Mouse (Mus musculus): ENCODE data around the gene Ptcd3.
"Not testable (repeated sequence)": the region's sequence is repeated elsewhere in the genome, so short reads cannot be mapped to it uniquely, and the experiment has no call there.

Gene Ptcd3

DNA sequence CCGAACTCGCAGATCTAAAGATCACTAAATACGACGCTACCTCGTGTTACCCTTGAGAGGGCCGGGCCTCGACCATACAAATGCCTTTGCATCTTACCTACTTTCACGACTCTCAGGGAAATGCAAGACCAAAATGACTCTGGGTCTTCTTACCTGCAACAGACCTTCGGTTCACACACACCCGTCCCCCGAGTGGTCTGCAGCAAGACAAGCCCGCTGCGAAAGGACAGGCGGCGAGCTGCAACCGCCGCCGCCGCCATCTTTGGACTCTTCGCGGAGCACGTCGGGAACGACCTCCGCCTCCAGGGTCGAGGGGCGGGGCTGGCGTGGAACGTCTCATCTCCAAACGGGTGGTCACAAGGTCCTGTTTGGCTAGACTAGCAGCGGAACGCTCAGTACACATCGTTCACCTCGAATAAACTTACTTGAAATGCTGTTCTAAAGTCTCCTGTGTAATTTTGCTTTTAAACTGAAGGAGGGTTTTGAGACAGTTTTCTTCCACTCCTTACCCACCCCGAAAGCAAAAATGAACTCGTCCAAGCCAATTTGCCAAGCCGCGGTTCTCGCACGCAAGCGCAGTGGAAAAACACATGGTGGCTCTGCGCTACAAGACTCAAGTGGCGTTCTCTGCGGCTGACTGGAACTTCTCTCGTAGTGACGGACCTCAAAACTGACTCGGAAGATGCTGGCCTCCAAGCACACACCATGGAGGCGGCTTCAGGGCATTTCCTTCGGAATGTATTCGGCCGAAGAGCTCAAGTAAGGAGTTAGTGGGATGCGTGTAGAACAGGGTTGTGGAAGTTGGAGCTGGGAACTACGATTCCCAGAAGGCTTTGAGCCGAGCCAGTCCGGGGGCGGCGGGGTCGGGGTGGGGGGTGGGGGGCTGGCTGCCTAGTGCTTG is at the start of gene Ptcd3, which contains the start of gene Polr1a:
Gene Ptcd3, minus strand, starts transcription at position 270 of the 901 bp plus-strand sequence.
Gene Polr1a, plus strand, starts transcription at position 573 of the 901 bp plus-strand sequence.
- peak; percentile 88 for DNase-seq (ENCODE audit: low read depth, low spot score)

DNA sequence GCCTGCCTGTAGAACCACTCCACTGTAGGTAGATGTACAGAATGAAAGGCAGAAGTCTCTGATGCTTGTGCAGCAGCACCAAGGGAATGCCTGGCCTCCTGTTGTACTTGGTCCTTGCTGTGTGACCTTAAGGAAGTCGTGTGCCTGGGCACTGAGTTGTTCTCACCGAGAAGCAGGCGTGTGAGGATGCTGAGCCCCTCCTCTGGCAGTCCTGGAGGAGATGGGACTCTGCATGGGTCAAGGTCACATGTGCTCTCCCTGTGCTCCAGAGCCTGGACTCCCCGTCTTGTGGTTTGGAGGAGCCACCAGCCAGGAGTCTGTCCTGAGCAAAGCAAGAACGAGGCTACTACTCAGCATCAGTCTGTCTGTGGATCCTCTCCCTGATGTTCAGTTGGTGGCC is 42.6 kb upstream of the Ptcd3 start:
- no peak for DNase-seq (ENCODE audit: low read depth, low spot score)

DNA sequence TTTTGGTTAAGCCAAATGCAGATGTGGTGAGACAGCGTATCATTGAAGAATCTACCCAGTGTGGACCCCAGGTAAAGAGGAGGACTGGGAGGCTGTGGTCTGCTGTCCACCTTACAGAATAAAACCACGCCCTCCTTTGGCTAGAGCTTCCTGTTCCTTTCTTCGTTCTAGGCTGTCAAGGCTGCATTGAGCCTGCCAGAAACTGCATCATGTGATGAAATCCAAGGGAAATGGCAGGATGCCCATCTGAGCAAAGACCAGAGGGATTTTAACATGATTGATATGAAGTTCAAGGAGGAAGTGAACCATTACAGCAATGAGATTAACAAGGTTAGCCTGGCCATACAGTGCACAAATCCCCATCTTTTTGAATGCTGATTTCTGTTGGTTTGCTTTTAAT is 42.0 kb upstream of the Ptcd3 start:
- no peak for DNase-seq (ENCODE audit: low read depth, low spot score)

DNA sequence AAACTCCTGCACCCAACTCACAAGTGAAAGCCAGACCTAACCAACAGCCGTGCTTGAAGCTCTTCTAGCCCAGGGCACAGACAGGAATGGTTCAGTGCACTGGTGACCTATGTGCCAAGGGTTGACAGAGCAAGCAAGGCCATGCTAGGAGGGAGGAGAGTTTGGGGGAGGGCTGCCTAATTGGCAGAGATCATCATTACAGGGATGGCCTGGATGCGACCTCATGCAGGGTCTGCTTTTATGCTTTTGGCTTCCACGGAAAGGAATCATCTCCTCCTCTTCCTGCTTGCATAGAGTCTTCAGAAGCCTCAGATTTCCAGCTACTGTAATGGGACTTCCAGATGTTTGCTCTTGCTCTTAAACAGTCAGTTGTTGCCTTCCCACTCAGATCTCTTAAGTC is 41.2 kb upstream of the Ptcd3 start:
- DNase-seq (ENCODE audit: low read depth, low spot score) = no peak

DNA sequence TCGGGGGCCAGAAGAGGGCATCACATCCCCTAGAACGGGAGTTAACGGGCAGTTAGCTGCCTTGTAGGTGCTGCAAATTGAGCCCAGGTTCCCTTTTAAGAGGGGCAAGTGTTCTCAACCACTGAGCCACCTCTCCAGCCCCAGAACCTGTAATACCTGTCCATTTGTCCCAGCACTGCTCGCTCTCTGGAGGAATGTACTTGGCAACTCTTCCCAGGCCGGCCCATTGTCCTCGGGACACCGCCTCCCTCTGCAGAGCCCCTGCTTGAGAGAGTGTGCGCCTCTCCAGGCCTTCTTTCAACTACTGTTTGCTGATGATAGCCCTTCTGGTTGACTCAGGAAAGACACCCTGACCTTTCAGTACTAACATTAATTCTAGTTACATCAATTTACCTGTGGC is 37.6 kb upstream of the Ptcd3 start:
- no peak for DNase-seq (ENCODE audit: low read depth, low spot score)

DNA sequence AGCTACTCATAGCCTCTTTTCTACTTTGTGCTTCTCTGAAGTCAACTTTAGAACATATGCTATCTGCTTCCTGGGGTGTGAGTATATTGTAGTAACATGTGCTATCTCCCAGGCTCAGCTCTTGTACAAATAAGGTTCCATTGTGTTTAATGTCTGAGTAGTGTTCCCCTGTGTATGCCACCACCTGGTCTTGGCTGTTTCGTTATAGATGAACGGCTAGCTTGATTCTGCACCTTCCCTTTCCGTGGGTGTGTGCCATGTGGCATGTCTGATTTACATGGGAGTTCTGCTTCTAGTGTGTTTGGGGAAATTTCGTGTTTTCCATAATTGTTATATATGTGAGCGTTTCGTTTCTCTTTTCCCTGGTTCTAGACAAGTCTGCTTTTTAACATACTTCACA is 36.6 kb upstream of the Ptcd3 start:
- DNase-seq (ENCODE audit: low read depth, low spot score) = no peak

DNA sequence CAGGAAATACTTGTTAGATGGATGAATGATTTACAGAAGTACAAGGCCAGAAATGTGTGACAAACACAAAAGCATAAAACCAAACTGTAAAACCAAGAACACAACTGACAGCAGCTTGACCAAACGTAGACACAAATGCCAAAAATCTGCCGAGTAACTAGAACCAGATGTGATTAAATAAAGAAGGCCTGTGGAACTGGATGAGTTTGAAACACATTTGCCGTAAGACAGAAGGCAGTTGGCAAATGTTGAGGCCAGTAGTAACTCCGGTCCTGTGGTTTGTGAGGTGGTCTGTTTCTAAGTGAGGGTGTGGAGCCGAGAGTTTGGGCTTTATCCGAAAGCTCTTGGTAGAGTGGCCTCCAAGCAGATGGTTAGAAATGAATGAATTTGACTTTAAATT is 32.4 kb upstream of the Ptcd3 start:
- DNase-seq (ENCODE audit: low read depth, low spot score) = no peak

DNA sequence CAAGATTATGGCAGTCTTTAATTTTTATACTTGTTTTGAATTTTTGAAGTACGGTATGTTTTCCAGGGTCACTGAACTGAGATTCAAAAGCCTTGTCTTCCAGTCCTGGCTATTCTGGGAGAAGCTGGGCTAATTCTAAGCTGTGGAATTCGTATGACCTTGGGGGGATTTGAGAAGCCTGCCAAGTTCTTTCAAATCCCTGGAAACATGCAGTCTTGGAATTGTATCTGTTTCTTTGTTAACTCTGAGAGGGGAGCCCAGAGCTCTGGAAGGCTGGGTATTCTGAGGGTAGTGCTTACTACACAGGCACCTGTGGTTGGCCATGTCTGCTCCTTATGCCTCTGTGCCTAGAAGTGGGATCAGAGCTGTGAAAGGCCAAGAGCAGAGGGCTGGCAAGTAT is 27.2 kb upstream of the Ptcd3 start:
- DNase-seq (ENCODE audit: low read depth, low spot score) = no peak

DNA sequence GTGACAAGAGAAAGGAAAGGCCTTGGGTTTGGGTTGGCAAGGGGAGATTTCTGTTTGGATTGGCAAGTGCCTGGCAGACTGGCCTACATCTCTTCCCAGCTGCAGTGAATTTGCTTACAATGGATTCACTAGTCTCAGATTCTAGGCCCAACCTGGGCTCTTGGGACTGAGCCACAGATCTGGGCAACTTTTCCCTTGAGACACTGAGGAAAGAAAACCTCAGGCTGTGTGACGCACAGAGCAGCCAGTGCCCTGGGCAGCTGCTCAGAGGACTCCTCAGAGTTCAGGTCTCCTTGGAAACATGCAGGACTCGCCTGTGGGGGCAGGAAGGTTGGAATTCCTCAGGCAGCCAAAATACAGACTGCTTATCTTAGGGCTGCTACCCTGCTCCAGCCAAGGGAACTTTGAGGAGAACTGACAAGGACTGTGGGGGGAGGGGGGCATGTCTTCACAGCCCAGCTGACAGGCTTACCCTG is 25.6 kb upstream of the Ptcd3 start:
- DNase-seq (ENCODE audit: low read depth, low spot score) = no peak

DNA sequence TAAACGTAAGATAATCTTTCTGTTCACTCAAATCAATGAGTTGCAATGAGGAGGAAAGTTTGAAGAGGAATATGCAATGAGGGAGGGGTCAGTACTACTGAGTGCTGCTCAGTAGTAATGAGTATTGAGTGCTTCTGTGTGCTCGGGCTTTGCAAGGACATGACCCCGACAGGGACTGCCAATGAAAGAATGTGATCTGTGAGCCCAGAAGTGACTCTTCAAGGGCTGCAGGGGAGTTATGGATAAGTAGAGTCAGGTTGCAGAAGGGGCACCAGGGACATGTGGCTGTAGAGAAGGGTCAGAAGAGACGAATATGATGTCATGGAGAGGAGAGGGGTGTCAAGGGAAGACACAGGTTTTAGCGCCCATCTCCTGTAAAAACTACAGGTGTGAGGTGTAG is 23.8 kb upstream of the Ptcd3 start:
- DNase-seq (ENCODE audit: low read depth, low spot score) = no peak

DNA sequence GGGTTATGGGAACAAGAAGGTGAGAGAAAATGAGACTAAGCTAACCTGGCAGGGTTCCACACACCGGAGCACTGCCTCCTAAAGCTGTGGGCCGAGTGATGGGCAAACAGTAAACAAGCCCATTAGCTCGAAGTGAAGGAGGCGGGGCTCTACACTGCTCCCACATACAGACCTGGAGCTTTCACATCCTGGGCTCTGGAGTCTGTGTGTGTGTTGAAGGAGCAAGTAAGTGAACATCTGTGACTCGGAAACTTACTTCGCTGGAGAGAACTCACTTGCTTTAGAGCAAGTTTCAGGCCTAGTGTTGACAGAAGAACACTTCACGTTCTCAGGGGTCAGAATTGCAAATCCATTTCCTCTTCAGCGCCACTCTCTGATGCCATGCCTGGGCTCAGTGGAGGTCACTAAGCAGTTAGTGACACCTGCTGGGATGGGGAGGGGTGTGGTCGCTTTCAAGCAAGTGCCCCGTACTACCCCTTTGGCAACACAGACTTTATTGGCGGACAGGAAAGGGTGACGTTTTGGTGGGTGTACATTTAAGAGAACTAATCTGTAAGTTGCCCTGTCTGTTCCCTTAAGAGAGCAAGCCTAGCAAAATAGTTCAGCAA is 22.4 kb upstream of the Ptcd3 start:
- no peak for DNase-seq (ENCODE audit: low read depth, low spot score)

DNA sequence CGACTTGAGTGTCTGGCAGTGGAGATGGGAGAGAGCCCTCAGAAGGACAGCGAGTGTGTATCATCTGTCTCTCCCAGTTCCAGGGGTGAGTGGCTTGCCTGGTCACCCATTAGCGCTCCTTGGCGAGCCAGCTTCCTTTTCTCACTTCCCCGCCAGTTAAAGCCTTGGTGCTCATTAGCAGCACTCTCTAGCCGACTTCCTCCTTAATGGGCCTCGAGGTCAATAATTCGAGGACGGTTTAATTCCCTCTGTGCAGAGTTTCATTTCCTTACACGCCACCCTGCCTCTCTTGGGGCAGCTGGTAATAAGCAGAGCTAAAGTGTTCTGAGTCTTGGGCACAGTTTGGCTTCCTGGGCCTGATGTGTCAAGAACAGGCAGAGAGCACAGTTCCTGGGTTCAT is 21.5 kb upstream of the Ptcd3 start:
- no peak for DNase-seq (ENCODE audit: low read depth, low spot score)

DNA sequence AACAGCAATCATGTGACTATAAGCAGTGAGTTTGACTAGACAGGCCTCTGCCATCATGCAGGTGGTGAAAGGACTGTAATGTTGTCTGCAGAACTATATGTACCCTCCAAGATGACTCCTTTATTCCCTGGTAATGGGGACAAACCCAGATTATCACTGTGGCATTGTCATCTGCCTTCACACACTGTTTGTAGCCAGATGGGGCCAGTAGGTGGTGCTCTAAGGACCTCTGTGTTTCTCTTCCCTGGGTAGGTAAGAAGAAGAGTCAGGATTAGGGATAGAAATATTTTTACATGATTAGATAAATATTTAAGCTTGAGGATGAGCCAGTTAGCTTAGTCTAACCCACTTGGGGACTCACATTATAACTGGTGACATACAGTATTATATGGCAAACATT is 19.4 kb upstream of the Ptcd3 start:
- DNase-seq (ENCODE audit: low read depth, low spot score) = no peak

DNA sequence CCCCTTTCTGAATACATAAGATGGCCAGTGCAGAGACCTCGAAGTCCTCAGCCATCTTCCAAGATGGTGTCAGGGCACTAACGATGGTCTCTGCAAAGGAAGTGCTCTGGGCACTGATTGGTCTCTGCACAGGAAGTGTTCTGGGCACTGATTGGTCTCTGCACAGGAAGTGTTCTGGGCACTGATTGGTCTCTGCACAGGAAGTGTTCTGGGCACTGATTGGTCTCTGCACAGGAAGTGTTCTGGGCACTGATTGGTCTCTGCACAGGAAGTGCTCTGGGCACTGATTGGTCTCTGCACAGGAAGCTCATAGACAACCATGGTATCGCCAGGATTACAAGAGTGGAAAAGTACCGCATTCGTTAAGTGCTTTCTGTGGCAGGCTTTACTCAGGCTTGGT is 16.7 kb upstream of the Ptcd3 start:
- DNase-seq (ENCODE audit: low read depth, low spot score) = not testable (repeated sequence)

DNA sequence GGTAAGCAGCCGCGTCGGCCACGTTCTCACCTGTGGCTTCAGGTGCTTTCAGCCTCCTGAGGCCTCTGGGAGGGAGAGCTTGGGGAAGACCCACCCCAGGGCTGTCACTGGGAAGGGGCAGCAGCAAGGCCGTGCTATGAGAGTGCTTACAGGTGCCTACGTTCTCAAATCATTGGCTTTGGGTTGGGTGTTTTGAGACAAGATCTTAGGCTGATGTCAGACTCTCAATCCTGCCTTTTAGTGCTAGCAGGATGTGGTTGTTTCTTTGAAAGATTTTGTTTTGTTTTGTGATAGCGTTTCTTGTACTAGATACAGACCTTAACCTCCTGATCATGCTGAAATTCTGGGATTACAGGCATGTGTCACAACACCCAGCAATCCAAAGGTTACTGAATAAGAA is 12.2 kb upstream of the Ptcd3 start:
- no peak for DNase-seq (ENCODE audit: low read depth, low spot score)

DNA sequence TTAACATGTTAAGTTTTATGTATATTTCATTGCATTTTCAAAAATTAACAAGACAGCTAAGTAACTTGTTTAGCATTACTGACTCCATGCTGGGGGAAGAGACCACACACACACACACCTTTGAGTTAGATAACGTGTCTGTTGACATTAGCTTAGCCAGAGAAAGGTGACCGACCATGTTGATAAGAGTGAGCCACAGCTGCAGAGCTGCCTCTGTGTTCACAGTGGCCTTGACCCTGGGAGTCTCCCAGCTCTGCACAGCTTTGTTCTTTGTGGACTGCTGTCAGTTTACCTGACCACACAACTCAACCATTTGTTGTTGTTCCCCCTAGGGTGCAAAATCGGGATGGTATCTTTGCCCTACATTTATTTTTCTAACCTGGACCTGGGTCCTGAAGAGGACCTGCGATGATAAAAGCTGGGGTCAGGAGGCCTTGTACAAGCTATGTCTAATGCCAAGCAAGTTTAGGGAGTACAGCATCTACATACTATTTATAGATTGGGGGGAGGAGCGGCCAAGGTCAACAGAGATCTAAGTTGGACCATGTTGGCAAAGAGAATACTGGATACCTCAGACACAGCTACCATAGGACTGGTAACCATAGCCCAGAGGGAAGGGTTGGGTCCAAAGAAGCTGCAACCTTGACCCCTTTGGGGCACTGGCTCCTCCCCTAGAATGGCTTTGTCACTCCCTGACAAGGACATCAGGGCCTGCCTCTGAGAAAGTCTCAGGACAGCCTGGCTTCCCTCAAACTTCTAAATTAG is 3.3 kb upstream of the Ptcd3 start:
- no peak for DNase-seq (ENCODE audit: low read depth, low spot score)

DNA sequence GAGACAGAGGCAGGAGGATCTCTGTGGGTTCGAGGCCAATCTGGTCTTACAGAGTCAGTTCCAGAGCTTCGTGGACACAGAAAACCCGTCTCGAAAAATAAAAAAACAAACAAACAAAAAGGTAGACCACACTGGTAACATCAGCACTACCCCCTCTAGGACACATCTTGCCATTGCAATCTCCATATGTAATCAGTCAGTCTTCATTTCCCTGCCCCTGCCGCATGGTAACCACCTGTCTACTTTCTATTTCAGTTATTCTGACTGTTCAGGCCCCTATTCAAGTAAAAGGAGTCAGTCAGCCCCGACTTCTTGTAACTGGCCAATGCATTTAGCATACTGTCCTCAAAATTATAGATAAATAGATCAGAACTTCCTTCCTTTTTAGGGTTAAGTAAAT is 1.3 kb upstream of the Ptcd3 start:
- peak; percentile 11 for DNase-seq (ENCODE audit: low read depth, low spot score)

DNA sequence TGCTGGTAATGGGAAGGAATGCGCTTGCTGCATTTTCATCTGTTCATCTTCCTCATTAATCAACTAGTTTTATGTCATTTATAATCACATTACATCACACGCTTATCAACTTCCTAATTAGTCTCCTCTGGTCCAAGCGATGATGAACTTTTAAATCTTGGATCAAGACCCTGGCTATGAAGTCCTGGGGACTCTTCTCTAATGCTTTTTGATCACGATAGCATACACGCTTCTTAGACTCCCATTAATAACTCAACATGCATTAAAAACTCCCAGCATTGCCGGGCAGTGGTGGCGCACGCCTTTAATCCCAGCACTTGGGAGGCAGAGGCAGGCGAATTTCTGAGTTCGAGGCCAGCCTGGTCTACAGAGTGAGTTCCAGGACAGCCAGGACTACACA is 834 bp upstream of the Ptcd3 start:
- no peak for DNase-seq (ENCODE audit: low read depth, low spot score)

DNA sequence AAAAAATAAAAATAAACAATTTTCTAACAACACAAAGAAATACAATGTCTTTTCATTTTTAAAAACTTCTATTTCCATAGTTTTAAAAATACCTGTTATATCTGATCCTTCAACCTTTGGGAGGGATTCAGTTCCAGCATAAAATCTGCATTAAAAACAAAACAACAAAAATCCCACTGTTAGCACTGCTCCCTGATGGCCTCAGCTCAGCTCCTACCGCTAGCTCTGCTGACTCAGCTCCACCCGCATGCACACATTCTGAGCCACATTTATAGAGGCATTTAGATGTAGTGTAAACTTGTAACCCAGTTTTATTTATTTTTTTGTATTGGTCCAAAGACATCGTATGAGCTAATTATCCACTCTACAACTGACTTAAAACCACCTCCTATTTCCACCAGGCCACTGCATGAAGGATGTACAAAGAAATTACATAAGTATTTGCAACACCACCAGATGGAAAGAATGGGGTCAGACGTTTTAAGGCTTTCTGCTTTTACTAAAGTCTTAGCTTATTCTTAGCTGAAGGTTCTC is 781 bp downstream of the Ptcd3 start:
- peak; percentile 9 for DNase-seq (ENCODE audit: low read depth, low spot score)

DNA sequence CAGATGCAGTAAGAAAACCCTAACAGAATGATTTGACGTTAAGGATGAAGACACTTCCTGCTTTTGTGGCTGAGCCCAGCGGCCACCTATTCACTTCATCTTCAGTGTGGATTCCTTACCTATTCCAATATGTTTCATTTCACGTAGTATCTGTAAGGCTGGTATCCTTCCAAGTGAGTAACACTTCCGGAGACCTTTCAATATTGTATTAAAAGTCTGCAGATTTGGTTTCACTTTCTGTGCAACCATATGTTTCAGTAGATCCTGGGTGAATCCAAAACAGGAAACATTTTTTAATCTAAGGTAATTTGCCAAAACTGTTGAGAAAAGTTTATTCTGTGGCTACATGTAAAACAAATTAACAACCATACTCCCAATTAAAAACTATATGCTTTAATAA is 15.3 kb downstream of the Ptcd3 start:
- no peak for DNase-seq (ENCODE audit: low read depth, low spot score)

DNA sequence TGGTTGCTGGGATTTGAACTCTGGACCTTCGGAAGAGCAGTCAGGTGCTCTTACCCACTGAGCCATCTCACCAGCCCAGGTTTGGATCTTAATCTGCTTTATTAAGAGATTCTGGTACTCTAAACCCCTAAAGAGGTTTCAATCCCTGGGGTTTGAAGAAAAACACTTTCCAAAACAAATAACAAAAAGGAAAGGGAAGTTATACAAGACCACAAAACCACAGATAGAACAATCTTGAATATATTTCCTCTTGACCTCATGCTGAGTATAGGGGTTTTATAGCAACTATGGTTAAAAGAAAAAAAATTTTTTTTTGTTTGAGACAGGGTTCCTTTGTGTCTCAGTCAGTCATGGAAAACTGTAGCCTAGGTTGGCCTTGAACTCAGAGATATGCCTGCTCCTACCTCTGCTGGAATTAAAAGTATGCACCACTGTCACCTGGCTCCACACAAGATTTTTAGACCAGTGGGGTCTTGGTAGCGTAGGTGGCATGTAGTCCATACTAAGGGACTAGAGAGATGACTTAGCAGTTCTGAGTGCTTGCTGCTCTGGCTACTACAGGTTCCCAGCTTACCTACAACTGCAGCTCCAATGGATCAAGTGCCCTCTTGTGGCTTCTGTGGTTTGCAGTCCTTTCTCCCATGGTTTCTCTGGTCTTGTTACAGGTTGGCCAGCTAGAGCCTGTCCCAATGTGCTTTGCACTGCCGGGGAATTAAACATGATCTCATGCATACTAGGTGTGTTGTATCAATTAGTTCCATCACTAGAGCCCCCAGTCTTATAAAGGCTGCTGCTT is 30.4 kb downstream of the Ptcd3 start:
- DNase-seq (ENCODE audit: low read depth, low spot score) = no peak

All from c-Kit-negative CD71-positive TER-119-positive erythroid progenitor cells, embryonic 14.5 days (primary cell).